Mouse (Mus musculus) gastrocnemius, adult 2 months (tissue): ENCODE measurements around the gene Rab6b. TPM values are rescaled to one million over a fixed set of nuclear protein-coding genes. Genes with fewer than 3 reads are reported as not detected.

ENCODE experiments used
- DNase-seq: peaks from one replicate; pipeline ENCODE4 v3.0.0; 2022
- H3K27ac ChIP-seq: fragments of 200-600 bp; 2 replicates; pipeline ENCODE4 v1.8.1; 2022; ENCODE audit warnings: mild to moderate bottlenecking
- H3K4me3 ChIP-seq: fragments of 200-600 bp; 2 replicates; pipeline ENCODE4 v1.8.1; 2022; ENCODE audit warnings: mild to moderate bottlenecking, moderate library complexity
- CTCF ChIP-seq: fragments of 200-600 bp; IDR thresholded peaks from 2 replicates; pipeline ENCODE4 v1.8.1; 2022; ENCODE audit warnings: antibody characterized with exemption, mild to moderate bottlenecking, moderate library complexity
- intact Hi-C: fragments of 180-260 bp; cut with DNase I; formaldehyde crosslinking; loops from one replicate; pipeline ENCODE4 v1.15.1; 2025
- total RNA-seq, 2 experiments: library from RNA; stranded (reverse); gene quantifications; 2 replicates each; pipeline ENCODE4 v1.2.3; 2021

Rab6b gene
- total RNA-seq, 2 experiments from 2014 or later = 1.1 to 1.2 TPM

DNA sequence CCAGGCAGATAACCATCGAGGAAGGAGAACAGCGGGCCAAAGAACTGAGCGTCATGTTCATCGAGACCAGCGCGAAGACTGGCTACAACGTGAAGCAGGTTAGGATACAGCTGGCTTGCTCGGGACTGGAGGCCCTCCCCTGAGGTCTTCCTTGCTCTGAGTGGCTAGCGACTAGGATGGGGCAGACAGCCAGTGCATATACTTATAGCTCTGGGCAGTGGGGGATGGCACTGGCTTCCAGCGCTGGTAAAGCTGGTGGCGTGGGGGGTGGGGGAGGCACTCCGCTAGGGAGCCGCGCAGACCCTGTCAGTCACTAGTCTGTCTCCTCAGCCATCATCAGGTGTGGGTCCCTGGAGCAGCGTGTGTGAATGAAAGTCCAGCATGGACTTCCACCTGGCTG lies 52.2 kb downstream of the Rab6b start:
- TF ChIP-seq CTCF = no peak
- intact Hi-C loops = no loop called here
- no peak overlapping the region for H3K27ac ChIP-seq
- no peak overlapping the region for H3K4me3 ChIP-seq
- no peak for DNase-seq

DNA sequence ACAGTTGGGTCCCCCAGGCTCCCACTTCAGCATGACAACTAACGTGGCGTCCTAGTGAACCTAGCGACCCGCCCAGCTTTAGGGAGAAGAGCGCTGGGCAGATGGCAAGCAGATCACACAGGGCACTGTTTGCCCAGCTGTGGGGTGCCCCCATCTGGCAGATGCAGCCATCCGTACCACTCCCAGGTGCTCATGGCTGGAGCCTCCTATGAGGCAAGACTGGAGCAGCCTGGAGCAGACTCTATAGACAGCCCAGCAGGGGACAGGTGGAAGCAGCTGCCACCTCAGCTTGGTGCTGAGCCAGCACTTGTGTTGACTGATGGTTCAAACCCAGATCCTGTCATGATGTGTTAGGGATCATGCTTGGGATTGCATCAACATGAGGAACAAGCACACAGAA lies 56.5 kb downstream of the Rab6b start:
- no peak for DNase-seq
- no peak overlapping the region for H3K4me3 ChIP-seq
- intact Hi-C loops = no loop called here

DNA sequence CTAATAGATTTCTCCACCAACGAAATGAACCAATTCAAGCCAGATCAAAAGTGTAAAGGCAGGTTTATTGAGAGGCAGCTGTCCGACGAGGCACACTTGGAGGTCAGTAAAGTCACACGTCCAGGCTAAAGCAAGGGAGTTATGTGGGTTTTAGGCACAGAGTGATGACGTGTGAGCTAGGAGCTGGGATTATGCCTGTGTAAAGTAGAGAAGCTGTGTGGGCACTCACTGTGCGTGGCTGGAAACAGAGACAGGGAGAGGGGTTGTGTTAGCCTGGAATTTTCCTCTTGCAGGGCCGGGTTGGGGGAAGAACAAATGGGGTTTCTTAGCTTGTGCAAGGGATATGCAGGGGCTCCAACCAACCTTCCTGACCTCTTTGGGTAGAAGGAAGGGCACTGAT lies 57.2 kb downstream of the Rab6b start:
- no peak for DNase-seq
- Histone ChIP-seq H3K4me3 (no peak overlapping the region), H3K27ac (no peak overlapping the region)
- intact Hi-C loops = no loop called here
- no peak for TF ChIP-seq CTCF

More for the DNA sequence above, 56.5 kb downstream of the Rab6b start:
- no peak overlapping the region for H3K27ac ChIP-seq
- no peak for TF ChIP-seq CTCF

- intact Hi-C loops = no loop called here
- no peak overlapping the region for H3K27ac ChIP-seq
- H3K4me3 ChIP-seq = no peak overlapping the region
- TF ChIP-seq CTCF = peak; percentile 60
- DNase-seq = peak; percentile 31
Measured at GRCm38 (mm10) chr9:103174771-103175519, 63.4 kb downstream of the Rab6b start.

DNA sequence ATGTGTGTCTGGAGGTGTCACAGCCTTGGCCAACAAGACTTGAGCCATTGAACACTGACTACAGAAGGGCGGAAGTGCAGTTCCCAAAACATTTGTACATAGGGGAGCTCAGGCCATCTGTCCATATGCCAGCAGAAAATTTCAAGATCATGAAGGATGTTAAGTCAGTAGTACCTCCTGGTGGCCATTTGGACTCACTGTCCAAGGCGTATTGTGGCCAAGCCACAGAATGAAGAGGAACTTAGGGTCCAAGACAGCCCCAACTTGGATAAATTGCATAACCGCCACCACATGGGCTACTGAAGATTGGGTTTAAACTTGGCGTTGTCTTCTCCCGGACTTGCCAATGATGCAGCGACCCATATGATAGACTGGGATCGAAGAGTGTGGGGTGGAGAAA lies 64.1 kb downstream of the Rab6b start:
- no peak for TF ChIP-seq CTCF
- H3K4me3 ChIP-seq = no peak overlapping the region
- no peak overlapping the region for H3K27ac ChIP-seq
- no peak for DNase-seq
- intact Hi-C loops = no loop called here

DNA sequence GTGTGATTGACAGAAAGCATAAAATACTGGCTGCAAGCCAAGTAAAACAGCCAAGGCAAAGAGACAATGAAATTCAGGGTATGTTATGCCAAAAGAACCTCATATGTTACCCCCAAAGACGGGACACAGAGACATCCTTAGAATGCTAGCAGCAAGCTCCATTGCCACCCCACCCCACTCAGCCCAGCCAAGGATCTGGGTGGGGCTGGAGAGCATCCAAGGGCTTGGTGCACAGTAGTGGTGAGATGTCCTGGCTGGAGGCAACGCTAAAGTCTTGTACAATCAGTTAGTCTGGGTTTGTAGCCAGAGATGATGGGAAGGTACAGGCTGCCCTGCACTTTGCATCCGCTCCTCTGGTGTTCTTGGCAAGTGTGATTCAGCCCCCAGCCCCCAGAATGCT lies 68.7 kb downstream of the Rab6b start:
- TF ChIP-seq CTCF = no peak
- Histone ChIP-seq H3K4me3 (peak overlapping the region; percentile 69), H3K27ac (peak overlapping the region; percentile 56; the same call in 1 of the 2 replicates)
- DNase-seq = peak; percentile 82
- intact Hi-C loops = no loop called here

GRCm38 (mm10) chr9:103180807-103181565 lies 69.4 kb downstream of the Rab6b start:
- peak; percentile 74 for DNase-seq
- intact Hi-C loops = no loop called here
- H3K4me3 ChIP-seq = peak overlapping the region; percentile 69
- TF ChIP-seq CTCF = no peak
- H3K27ac ChIP-seq = peak overlapping the region; percentile 56

DNA sequence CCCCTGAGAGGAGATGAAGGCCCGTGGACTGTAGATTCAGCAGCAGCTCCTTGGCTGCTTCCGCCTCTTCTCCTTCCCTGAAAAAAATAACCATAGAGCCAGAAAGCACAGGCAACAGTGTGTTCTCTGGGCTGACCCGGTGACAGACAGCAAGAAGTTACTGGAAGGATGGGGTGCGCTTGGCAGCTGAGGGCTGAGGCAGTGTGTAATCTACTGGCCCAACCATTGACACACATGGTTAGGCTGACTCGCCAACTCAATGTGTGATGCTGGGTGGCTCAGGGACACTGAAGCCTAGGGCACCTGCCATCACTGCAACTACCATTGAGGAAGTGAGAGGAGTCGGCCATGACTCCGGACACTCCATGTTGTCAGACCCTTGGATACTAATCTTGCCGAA lies 70.3 kb downstream of the Rab6b start:
- intact Hi-C loops = no loop called here
- DNase-seq = no peak
- H3K4me3 ChIP-seq = no peak overlapping the region
- TF ChIP-seq CTCF = no peak
- H3K27ac ChIP-seq = no peak overlapping the region

GRCm38 (mm10) chr9:103184855-103185254 lies 73.3 kb downstream of the Rab6b start:
- intact Hi-C loops = no loop called here
- no peak for DNase-seq

DNA sequence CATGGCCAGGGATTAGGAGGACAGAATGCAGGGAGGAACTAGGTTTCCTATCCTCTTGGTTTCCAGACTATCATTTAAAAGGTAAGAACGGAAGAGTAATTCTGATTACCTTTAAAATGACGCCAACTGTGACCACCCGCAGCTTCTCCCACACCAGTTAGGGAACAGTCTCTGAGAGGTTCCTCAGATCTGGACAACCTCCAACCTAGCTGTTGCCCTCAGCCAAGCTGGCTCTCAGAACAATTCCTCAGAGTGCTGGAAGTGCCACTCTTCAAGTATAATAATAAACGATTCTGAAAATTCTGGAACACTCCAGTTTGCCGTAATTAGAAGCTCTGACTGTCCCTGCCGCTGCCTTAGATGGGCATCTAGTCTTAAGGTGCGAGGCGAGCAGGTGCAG lies 74.4 kb downstream of the Rab6b start:
- no peak overlapping the region for H3K27ac ChIP-seq
- DNase-seq = no peak
- no peak for TF ChIP-seq CTCF
- H3K4me3 ChIP-seq = no peak overlapping the region
- intact Hi-C loops = no loop called here

More at GRCm38 (mm10) chr9:103184855-103185254, 73.3 kb downstream of the Rab6b start:
- no peak overlapping the region for H3K4me3 ChIP-seq
- no peak overlapping the region for H3K27ac ChIP-seq
- TF ChIP-seq CTCF = no peak

GRCm38 (mm10) chr9:103186747-103187146 lies 75.2 kb downstream of the Rab6b start:
- intact Hi-C loops = no loop called here
- DNase-seq = peak; percentile 47
- no peak overlapping the region for H3K4me3 ChIP-seq
- TF ChIP-seq CTCF = no peak
- H3K27ac ChIP-seq = no peak overlapping the region

DNA sequence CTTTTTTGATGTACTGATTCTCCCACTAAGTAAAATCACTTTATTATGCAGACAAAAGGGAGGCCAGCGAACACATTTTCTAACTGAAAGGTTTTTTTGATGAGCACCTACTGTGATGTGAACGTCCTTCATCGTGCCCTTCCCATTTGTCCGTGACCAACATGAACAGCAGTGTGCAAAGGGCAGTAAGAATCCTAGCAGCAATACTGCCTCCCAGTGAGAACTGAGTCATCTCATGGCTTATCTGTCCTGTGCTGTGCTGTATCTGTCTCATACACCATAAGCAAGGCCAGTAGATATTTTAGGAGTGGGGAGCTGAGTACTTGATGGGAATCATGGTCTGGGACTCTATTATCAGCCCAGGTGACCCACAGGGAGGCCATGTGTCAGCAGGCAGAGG lies 76.8 kb downstream of the Rab6b start:
- intact Hi-C loops = no loop called here
- no peak overlapping the region for H3K4me3 ChIP-seq
- TF ChIP-seq CTCF = no peak
- no peak for DNase-seq
- H3K27ac ChIP-seq = no peak overlapping the region

- Histone ChIP-seq H3K27ac (peak within 1 kb of the TSS; percentile 86), H3K4me3 (peak within 1 kb of the TSS; percentile 97)
- no peak for TF ChIP-seq CTCF
- intact Hi-C loops = loop anchor here (10.0 kb wide), 1 partner anchor 107 kb away; no protein-coding TSS in a partner anchor
- peak; percentile 95 for DNase-seq
Measured at GRCm38 (mm10) chr9:103201561-103202260, 90.1 kb downstream of the Rab6b start, which contains the start of gene Srprb. Srprb (minus strand) TSS chr9:103202137.
